Mouse (Mus musculus) left cerebral cortex, adult 2 months (tissue): ENCODE data around the gene Cd209a. TPM values are rescaled to one million over a fixed set of nuclear protein-coding genes. Genes with fewer than 3 reads are reported as not detected.
"Not testable (repeated sequence)": the region's sequence is repeated elsewhere in the genome, so short reads cannot be mapped to it uniquely, and the experiment has no call there.

Source experiments
- DNase-seq, 2 experiments: peaks; one replicate each; pipeline ENCODE4 v3.0.0; 2021 to 2022; ENCODE audit warnings: low spot score in 2 of 2, mixed read lengths in 1 of 2; ENCODE audit errors: extremely low spot score in 1 of 2
- H3K27ac ChIP-seq: fragments of 200-600 bp; 2 replicates; pipeline ENCODE4 v1.8.1; 2022
- H3K4me3 ChIP-seq: fragments of 200-600 bp; 2 replicates; pipeline ENCODE4 v1.8.1; 2022
- CTCF ChIP-seq: fragments of 200-600 bp; IDR thresholded peaks from 2 replicates; pipeline ENCODE4 v1.8.1; 2022; ENCODE audit warnings: antibody characterized with exemption, mild to moderate bottlenecking, moderate library complexity
- intact Hi-C: fragments of 180-260 bp; cut with DNase I; formaldehyde crosslinking; loops from one replicate; pipeline ENCODE4 v1.15.1; 2025
- long read RNA-seq, 2 experiments: library from polyadenylated mRNA; stranded (forward); transcript quantifications; one replicate each; pipeline ENCODE4 v2.0.0; 2021; ENCODE audit warnings: borderline mapping rate in 2 of 2
- total RNA-seq, 2 experiments: library from RNA; stranded (reverse); gene quantifications; 2 replicates each; pipeline ENCODE4 v1.2.3; 2021

Cd209a gene
- 1 to 10 TPM in 1 of 2 experiments, under 1 TPM in 1; 0.54 to 1.5 TPM for total RNA-seq
- long read RNA-seq, experiment 1, partial matches to known transcripts, result 0 of 1 reads
- long read RNA-seq, experiment 1, other reads (novel, unspliced or antisense), result 0 of 1 reads
- long read RNA-seq, experiment 2, partial matches to known transcripts, result 0 of 1 reads
- long read RNA-seq, experiment 2, other reads (novel, unspliced or antisense), result 0 of 1 reads

DNA sequence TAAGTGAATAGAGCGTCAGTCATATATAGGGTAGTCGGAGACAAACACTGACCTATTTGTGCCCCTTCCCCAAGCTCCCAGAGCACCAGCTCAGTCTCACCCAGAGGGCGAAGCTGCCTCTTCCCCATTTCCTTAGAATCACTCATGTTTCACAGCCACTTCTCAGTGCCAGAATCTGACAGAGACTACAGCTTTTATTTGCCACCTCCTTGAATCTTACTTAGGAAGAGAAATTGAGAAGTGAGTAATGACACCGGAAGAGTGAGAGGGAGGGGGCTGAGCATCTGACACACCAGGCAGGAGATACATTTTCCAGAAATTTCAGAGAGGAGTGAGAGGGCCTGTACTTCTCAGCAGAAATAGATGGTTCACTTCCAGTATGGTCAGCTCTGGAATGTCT lies at the start of gene Cd209a:
Gene Cd209a, minus strand, starts transcription at position 224 of the 400 bp plus-strand sequence.
- H3K4me3 ChIP-seq, result no peak within 1 kb of the TSS
- DNase-seq, result no peak
- no peak within 1 kb of the TSS for H3K27ac ChIP-seq
- no peak for TF ChIP-seq CTCF
- intact Hi-C loops, result no loop called here

DNA sequence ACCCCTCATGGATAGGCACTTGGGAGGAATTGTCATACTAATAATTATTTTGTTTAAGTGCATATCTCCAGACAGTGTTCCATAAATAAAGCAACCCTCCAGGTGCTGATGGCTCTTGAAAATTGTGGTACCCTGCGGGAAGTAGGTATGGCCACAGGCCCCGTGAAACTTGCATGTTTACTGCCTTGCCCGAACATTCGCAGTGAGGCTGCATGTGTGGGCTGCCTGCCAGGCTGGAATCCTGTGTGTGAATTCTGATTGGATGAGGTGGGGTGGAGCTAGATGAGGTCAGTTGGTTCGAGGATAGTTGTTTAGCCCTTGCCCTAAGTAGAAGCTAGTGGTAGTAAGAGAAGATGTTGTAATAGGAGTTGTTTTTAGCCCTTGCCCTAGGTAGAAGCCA lies 19.9 kb upstream of the Cd209a start:
- DNase-seq, H3K4me3 ChIP-seq, H3K27ac ChIP-seq, intact Hi-C loops: not testable (repeated sequence)

DNA sequence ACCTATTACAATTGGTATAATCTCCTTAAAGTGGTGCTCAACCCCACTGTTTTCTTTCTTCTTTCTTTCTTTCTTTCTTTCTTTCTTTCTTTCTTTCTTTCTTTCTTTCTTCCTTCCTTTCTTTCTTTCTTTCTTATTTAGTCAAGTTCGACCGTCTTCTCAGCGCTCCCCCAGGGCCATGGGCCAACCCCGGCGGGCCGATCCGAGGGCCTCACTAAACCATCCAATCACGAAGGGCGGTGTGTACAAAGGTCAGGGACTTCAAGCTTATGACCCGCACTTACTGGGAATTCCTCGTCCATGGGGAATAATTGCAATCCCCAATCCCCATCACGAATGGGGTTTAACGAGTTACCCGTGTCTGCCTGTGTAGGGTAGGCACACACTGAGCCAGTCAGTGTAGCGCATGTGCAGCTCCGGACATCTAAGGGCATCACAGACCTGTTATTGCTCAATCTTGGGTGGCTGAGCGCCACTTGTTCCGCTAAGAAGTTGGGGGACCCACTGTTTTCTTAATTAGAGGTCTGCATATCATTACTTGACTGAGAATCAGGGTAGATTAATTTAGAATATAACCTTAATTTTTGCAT lies 5.6 kb upstream of the Cd209a start:
- DNase-seq, result peak; percentile 47 to 62
- no peak for TF ChIP-seq CTCF
- intact Hi-C loops, result no loop called here
- Histone ChIP-seq H3K27ac (no peak overlapping the region), H3K4me3 (no peak overlapping the region)

DNA sequence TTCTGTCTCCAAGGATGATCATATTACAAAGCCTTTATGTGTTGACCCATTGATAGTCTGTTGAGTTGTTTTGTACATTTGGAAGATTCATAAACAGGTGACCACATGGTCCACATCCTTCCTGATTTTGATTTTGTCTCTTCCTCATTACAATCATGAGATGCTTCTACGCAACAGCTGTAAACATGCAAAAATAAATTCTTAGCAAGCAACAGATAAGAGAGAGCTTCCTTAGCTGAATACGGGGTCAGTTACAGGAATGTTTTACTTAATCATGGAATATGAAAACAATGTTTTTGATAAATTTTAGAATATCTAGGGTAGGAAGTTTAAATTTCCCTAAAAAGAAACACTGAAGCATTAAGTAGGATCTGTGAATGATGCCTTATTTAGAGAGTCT lies 11.8 kb downstream of the Cd209a start:
- Histone ChIP-seq H3K4me3 (no peak overlapping the region), H3K27ac (no peak overlapping the region)
- TF ChIP-seq CTCF, result no peak
- no peak for DNase-seq
- intact Hi-C loops, result no loop called here

DNA sequence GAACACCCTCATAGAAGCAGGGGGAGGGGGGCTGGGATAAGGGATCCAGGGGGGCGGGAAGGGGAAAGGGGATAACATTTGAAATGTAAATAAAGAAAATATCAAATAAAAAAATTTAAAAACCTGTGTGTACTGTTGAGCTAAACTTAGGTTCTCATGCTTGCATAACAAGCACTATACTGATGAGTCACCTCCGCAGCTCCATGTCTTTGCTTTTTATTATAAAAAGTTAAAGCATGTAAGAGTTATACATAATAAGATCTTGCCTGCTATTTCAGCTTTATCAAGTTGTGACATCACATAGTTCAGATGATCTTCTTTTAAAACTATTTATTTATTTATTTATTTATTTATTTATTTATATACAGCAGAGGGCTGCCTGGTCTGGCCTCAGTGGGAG lies 13.2 kb downstream of the Cd209a start:
- Histone ChIP-seq H3K27ac (peak overlapping the region; percentile 60), H3K4me3 (no peak overlapping the region)
- no peak for TF ChIP-seq CTCF
- no peak for DNase-seq
- intact Hi-C loops, result no loop called here

DNA sequence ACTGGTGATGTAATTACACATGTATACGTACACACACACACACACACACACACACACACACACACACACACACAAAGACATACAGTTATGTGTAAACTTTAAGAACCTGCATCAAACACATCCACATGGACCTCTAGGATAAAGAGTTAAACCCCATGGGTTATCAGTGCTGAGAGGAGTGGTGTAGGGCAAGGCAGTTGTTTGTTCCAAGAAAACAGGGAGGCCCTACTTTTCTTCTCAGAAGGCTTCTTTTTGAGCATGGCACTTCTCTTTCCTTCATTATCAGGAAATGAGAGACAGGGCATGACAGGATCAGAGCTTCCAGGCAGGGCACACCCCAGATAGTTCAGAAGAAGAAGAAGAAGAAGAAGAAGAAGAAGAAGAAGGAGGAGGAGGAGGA lies 14.7 kb downstream of the Cd209a start:
- no peak for TF ChIP-seq CTCF
- Histone ChIP-seq H3K27ac (no peak overlapping the region), H3K4me3 (no peak overlapping the region)
- intact Hi-C loops, result no loop called here
- no peak for DNase-seq

DNA sequence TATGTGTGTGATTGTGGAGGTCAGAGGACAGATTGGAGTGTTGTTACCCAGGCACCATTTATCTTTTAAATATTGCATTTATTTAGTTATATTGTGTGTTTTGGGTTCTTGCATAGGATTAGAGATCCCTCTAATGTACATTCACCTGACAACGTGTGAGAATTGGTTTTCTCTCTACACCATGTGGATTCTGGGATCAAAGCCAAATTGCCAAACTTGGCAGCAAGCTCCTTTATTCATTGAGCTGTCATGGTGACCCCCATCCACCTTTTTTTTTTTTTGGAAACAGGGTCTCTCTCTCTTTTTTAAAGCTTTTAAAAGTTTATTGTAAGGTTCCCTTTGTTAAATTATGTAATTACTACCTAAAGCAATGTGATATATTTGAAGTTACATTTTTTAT lies 27.7 kb downstream of the Cd209a start:
- Histone ChIP-seq H3K4me3 (no peak overlapping the region), H3K27ac (no peak overlapping the region)
- TF ChIP-seq CTCF, result no peak
- DNase-seq, result no peak
- intact Hi-C loops, result no loop called here

DNA sequence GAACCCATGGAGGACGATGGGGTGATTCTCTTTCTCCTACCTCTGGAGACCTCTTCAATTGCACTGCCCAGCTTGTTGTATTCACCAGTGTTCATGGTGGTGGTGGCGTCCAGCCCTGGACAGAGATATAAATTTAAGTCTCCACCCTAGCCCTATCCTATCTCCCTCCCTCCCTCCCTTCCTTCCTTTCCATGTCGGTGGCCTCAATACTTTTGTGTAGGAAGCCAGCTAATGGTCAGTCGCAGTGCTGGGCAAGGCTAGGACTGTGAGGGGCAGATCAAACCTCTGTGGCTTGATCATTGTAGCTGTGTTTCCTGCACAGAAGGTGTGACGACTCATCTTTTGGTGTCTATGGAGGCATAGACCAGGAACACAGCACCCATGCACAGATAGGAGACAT lies 28.2 kb downstream of the Cd209a start, which contains the start of gene Clec4g:
Gene Clec4g, minus strand, starts transcription at position 101 of the 400 bp plus-strand sequence.
- no peak for TF ChIP-seq CTCF
- no peak within 1 kb of the TSS for H3K4me3 ChIP-seq
- H3K27ac ChIP-seq, result no peak within 1 kb of the TSS
- DNase-seq, result no peak
- intact Hi-C loops, result no loop called here

DNA sequence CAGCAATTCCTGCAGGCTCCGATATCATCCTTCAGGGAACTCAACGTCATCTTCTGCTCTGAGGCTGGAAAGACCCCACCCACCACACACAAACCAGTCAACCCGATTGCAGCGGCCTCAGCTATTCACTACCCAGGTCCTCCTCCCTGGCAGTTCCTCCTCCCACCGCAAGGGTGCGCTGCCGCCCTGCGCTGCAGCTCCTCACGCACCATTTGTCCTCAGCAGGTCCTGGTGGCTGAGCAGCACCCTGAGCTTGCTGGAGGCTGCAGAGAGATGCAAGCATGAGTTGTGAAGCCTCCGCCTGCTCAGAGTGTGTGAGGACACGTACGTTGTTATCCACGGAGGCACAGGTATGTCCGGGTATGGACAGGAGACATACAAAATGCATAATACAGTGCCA lies 30.2 kb downstream of the Cd209a start:
- TF ChIP-seq CTCF, result peak; percentile 87

DNA sequence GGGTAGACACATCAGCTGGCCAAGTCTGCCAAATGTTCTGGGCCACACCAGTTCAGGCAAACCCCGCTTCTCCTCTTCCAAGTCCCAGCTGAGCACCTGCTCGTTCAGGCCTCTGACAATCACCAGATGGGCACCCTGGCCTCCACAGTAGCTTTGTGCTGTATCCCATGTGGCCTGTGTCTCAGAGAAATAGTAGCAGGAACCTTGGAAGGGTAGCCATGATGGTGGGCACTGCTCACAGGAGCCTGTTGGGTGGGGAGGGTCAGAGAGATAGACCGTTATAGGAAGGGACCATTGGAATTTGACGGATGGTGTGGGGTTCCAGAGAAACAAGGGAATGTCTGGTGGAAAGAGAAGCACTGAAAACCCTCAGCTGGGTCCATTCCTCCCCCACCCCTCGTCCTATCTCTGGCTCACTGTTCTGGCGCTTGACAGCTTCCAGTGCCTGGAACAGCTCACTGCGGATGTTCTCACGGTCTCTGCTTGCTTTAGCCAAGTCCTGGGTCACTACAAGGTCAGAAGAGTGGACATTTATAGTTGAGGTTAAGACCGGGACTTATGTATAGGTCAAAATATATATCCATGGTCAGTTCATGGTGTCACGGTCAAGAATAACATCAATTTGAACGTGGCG lies 31.3 kb downstream of the Cd209a start:
- no peak overlapping the region for H3K4me3 ChIP-seq
- intact Hi-C loops, result loop anchor here (5.0 kb wide), 1 partner anchor 240 kb away; no protein-coding TSS in a partner anchor

More for the DNA sequence above, 30.2 kb downstream of the Cd209a start:
- Histone ChIP-seq H3K4me3 (no peak overlapping the region), H3K27ac (no peak overlapping the region)
- DNase-seq, result peak; percentile 56 to 73
- intact Hi-C loops, result loop anchor here (5.0 kb wide), 1 partner anchor 239 kb away; no protein-coding TSS in a partner anchor

DNA sequence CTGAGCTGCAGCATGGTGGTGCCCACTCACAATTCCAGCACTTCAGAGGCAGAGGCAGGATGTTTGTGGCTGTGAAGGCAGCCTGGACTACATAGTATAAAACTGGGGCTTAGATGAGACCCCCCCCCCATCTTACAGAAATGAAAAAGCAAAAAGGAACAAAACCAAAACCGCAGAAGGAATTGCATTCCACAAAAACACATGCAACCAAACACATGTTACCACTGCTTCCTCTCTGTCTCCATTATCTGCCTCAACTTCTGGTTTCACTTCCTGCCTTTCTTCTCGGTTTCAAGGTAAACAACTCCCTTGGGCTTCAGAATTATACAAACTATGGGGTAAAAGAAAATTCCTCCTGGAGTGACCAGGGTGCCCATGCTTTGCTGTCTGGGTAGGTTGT lies 37.1 kb downstream of the Cd209a start:
- H3K27ac ChIP-seq, result no peak overlapping the region
- no peak for DNase-seq
- intact Hi-C loops, result no loop called here
- no peak for TF ChIP-seq CTCF
- H3K4me3 ChIP-seq, result no peak overlapping the region

More for the DNA sequence above, 31.3 kb downstream of the Cd209a start:
- TF ChIP-seq CTCF, result no peak
- H3K27ac ChIP-seq, result no peak overlapping the region
- no peak for DNase-seq

DNA sequence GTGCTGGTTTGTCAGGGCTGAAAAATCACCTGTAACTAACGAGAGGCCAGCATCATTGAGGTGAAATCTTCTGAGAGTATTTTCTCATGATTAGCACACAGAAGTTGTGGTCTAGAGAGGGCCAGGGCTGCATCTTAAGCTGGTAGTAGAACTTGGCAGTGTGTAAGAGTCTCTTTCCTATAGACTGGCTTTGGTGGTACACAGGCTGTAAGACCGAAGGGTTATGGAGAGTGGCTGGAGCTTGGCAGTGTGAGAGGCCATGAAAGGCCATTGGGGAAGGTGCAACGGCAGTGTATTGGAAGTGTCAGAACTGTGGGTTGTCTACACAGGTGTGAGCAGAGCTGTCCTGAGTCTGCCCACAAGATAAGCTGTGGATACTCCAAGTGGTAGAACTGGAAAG lies 38.5 kb downstream of the Cd209a start:
- intact Hi-C loops, result no loop called here
- DNase-seq, result no peak
- H3K4me3 ChIP-seq, result no peak overlapping the region
- no peak for TF ChIP-seq CTCF
- no peak overlapping the region for H3K27ac ChIP-seq

DNA sequence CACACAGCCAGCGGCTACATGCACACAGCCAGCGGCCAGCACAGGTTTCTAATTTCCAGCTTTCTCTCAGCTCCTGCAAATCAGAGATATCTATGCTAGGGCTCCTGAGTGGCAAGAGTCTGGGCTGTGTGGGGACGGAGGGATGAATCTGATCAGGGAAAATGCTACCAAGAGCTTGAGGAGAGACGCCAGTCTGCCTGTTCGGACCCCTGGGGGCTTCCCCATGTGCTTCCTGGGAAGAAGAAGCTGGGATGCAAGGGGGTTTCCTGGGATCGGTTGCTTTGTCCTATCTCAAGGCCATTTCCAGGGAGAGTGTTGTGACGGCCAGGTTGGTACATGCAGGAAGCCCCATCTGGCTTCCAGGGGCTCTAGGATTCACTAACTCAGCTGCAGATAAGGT lies 41.2 kb downstream of the Cd209a start:
- intact Hi-C loops, result no loop called here
- no peak overlapping the region for H3K4me3 ChIP-seq
- no peak for DNase-seq
- no peak overlapping the region for H3K27ac ChIP-seq
- no peak for TF ChIP-seq CTCF
